Mouse (Mus musculus) heart, adult 11 months (tissue): Measurements from ENCODE around the gene Lrrc3b.

ENCODE experiments used
- DNase-seq: peaks from one replicate; pipeline ENCODE4 v3.0.0; 2022

The Lrrc3b gene

DNA sequence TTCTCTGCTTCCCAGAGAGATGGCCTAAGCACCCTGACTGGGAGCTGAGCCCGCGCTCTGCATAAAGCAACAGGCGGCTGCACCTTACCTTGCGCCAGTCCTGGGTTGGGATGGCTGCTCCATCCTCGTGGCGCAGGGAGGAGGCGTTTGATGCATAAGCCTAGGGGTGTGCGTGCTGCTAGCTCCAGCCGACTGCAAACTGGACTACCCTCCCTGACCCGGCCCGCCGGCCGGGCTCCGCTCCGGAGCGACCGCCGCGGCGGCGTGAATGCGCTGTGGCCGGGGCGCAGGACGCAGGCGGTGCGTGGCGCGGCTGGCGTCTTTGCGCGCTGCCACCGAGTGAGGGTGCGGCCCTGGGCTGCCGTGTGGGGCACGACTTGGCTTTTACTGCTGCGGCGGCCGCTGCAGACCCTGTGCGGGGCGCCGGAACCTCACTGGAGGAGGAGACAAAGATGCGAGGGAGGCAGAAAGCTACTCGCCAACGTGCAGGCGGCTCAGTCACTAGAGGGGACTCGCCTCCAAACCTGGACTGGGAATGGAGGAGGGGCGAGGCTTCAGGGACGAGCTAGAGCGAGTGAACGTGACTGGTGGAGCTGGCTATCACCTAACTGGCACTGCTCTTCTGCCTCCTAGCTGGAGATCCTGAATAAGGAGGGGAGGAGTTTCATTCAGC lies at the start of gene Lrrc3b:
TSS of gene Lrrc3b (minus strand) at position 503 of the 673 bp plus-strand sequence.
- DNase-seq, result peak; percentile 98

DNA sequence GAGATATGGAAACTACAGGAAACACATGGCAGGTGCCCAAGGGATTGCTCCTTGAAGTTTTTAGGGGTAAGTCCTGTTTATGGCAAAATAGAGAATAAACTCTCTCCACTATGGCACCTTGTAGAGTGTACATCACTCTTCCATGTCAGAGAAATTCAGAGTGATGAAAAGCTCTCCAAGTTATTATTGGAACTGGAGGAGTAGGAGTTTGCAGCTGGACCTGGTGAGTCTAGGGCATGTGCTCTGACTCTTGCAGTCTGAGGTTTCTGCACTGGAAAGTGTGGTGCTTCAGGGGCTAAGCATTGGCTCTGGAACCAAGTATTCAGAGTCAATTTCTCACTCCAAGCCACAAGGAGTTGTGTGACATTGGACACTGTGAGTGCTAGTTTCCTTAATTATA lies 38.9 kb upstream of the Lrrc3b start:
- no peak for DNase-seq

- peak; percentile 89 for DNase-seq
Measured at GRCm38 (mm10) chr14:15438096-15438484, 697 bp downstream of the Lrrc3b start.

- DNase-seq, result peak; percentile 94
Measured at GRCm38 (mm10) chr14:15437501-15437941, 1.3 kb downstream of the Lrrc3b start.

DNA sequence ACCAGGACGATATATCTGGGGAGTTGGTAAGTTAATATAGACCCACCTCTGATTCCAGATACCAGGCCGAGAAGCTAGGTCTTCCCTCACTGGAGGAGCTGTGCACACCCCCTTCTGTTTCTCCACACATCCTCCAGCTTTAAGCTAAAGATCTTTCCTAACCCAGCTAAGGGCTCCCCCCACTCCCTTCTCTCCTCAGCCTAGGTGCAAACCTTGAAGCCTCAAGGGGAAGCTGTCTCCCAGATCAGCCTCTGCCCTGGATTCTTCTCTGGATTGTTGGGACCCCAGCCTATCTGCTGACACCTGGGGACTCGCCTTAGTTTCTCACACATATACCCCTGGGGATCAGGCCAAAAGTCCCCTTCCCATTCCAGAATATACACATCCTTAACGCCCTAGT lies 1.7 kb downstream of the Lrrc3b start:
- DNase-seq, result no peak

DNA sequence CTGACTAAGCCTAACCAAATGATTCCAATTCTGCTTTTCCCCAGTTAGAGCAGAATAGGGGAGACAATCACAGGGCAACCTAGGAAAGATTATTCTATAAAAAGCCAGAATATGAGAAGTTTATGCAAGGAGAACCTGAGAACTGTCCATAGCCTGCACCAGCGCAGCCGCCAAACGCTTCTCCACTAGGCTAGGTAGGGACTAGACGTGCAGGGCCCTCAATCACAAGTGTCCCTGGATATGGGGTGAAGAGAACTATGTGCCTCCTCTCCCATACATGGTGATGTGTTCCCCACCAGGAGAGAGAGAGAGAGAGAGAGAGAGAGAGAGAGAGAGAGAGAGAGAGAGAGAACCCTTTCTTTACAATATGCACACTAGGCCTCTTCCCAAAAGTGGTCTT lies 2.2 kb downstream of the Lrrc3b start:
- peak; percentile 86 for DNase-seq

- DNase-seq, result peak; percentile 86
Measured at GRCm38 (mm10) chr14:15432396-15432795, 6.4 kb downstream of the Lrrc3b start.

- DNase-seq, result no peak
Measured at GRCm38 (mm10) chr14:15421624-15422023, 17.2 kb downstream of the Lrrc3b start.

- no peak for DNase-seq
Measured at GRCm38 (mm10) chr14:15410686-15411534, 27.9 kb downstream of the Lrrc3b start.

DNA sequence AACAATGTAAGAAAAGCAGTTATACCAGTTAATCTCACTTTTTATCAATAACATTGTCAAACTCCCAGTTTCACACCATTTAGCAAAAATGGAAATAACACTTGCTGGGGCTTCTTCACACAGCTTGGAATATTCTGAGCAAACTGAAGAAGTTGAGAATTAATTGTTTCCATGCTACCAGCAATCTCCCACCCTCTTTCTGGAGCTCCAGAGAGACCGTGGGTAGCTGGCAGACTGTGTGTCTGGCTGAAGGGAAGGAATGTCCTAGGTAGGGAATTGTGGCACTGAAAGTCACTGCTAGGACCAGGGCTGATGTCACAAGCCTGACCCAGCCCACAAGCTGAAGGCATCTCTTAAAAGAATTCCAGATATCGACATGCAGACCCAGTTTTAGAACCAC lies 53.3 kb downstream of the Lrrc3b start:
- DNase-seq, result no peak

DNA sequence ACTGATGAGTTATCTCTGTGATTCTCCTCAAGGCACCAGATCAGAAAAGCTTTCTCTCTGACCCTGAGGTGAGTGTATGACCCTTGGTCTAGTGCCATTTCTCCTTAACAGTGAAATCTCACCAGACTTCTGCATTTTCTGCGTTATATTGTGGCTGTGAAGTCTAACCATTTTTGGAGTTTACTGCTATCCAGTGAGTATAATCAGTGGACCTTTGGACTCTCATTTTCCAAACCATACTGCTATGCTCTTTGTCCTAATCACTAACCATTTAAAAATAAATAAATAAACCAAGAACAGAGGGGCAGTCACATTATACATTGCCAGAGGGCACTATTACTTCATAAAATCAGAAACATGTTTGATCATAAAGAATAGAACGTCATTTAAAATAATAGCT lies 53.8 kb downstream of the Lrrc3b start:
- DNase-seq, result no peak

DNA sequence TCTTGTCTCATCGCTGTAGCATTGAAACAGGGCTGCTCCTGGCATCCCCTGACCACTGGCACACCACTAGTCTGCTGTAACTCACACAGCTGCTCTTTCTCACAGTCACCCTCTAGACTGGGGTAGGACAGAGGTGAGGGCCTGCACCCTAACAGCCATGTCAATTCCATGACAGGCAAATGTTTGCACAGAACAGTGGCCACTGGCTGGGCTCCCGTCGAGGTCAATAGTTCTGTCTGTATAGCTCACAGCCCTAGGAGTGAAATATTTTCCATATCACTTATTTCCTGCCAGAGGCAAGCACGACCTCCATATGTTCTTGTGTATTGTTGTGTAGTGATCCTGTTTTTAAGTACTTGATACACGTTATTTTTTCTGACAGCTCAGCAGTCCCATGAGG lies 54.3 kb downstream of the Lrrc3b start:
- no peak for DNase-seq

DNA sequence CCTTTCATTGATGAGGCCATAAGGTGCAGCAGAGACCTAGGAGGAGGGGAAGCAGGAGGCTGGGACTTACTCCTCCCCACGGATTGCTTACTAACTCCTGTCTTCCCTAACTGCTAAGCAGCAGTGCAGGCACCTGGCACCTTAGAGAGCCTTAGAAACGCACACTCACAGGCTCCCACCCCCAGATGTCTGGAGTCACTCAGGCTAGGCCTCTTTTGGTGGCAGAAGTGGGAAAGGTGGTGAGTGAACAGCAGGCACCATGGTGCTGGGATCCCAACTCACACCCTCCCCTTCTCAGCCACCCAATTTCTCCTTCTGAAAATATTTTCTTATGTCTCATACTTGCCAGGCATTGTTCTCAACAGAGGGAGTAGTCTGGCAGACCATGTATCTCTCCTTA lies 55.7 kb downstream of the Lrrc3b start:
- no peak for DNase-seq

GRCm38 (mm10) chr14:15377368-15377767 lies 61.4 kb downstream of the Lrrc3b start:
- DNase-seq, result no peak

GRCm38 (mm10) chr14:15376786-15377185 lies 62.0 kb downstream of the Lrrc3b start:
- DNase-seq, result no peak

DNA sequence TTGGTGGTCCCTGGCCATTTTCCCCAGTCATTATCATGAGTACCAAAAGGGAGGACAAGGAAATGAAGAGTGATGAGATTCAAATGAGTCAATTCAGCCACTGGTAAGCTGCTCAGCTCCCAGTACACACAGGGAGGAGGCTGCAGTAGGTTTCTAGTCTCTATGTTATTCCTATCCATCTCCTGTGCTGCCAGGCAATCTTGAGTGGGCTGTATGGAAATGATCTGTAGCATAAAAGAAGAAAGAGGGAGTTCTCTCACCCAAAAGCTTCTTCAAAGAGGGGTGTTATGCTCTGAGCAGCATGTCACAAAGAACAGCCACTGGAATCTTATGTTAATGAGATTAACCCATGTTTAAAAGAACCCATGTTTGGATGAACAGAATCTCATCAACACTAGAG lies 64.5 kb downstream of the Lrrc3b start:
- DNase-seq, result no peak

DNA sequence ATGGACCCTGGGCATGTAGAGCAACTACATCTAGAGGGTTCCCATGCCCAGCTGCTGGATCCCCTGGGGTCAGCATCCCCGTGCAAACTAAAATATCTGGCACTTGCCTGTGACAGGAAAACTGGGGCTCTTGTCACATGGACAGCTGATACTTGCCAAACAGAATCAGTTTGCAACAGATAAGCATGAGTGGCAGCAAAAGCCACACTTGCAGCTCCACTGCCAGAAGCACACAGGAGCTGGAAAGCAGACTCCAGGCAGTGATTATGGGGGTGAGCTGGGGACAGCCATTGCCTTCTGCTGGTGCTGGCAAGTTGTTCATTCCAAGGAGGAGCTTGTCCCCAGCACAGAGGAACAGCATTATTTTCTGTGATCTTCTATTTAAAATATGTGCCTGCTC lies 65.8 kb downstream of the Lrrc3b start:
- peak; percentile 96 for DNase-seq

- DNase-seq, result no peak
Measured at GRCm38 (mm10) chr14:15365045-15365444, 73.7 kb downstream of the Lrrc3b start.

- DNase-seq, result peak; percentile 48
Measured at GRCm38 (mm10) chr14:15359893-15360292, 78.9 kb downstream of the Lrrc3b start.

GRCm38 (mm10) chr14:15359134-15359533 lies 79.7 kb downstream of the Lrrc3b start:
- no peak for DNase-seq

DNA sequence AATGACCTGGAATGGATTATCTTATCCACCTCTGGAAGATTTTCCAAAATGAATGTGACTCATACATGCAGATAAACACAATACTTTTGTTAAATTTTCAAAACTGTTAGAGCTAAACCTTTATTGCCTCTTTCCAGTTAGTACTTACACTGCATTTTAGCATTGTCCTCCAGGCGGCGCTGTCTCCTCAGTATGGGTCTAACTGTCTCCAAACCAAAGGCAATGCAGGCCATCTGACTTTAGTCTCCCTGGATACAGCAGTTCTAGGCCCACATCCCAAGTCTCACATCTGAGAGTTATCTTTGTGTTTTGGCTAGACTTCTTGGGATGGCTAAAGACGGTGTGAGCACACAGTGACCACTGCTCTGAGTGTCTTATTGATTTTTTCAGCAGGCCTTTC lies 83.3 kb downstream of the Lrrc3b start:
- peak; percentile 92 for DNase-seq

- no peak for DNase-seq
Measured at GRCm38 (mm10) chr14:15354299-15354698, 84.5 kb downstream of the Lrrc3b start.

DNA sequence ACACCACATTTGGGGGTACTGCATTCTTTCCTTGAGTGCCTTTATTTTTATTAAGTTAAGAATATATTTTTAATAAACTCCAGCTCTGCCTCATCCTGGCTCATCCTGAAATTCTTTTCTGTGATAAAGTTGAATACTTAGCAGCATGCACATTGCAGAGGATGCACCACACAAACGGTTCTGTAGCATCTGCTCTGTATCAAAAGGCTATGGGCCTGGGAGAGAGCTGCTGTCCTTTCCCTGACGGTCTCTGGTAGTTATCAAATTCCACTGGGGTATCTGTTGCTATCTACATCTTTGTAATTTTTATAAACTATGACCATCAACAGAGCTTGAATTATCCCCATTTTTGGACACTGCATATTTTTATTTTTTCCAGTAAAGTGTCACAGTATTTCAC lies 105.7 kb downstream of the Lrrc3b start:
- DNase-seq, result no peak

GRCm38 (mm10) chr14:15331370-15331769 lies 107.4 kb downstream of the Lrrc3b start:
- DNase-seq, result no peak
